Mouse (Mus musculus) forebrain, embryonic 13.5 days (tissue): Measurements from ENCODE around the gene Olfr672. TPM values are rescaled to one million over a fixed set of nuclear protein-coding genes. Genes with fewer than 3 reads are reported as not detected.
"Not testable (repeated sequence)": the region's sequence is repeated elsewhere in the genome, so short reads cannot be mapped to it uniquely, and the experiment has no call there.

Source experiments
- ATAC-seq: fragments of 200-750 bp; cut with Nextera tagmentation; 2 replicates; pipeline ENCODE4 v1.8.0; 2017
- H3K27ac ChIP-seq: fragments of 300-500 bp; sonication (generic); 2 replicates; pipeline ENCODE4 v1.5.1; 2015; ENCODE audit warnings: inconsistent platforms, mild to moderate bottlenecking, moderate library complexity
- H3K27me3 ChIP-seq: fragments of 300-500 bp; sonication (generic); 2 replicates; pipeline ENCODE4 v1.6.1; 2015; ENCODE audit warnings: mild to moderate bottlenecking, inconsistent platforms
- H3K36me3 ChIP-seq: fragments of 300-500 bp; sonication (generic); 2 replicates; pipeline ENCODE4 v1.6.1; 2015; ENCODE audit warnings: mild to moderate bottlenecking, inconsistent platforms; ENCODE audit not compliant: poor library complexity, severe bottlenecking
- H3K4me1 ChIP-seq: fragments of 300-500 bp; sonication (generic); 2 replicates; pipeline ENCODE4 v1.6.1; 2015; ENCODE audit warnings: inconsistent platforms
- H3K4me2 ChIP-seq: fragments of 300-500 bp; sonication (generic); 2 replicates; pipeline ENCODE4 v1.6.1; 2015; ENCODE audit warnings: inconsistent platforms, mild to moderate bottlenecking, moderate library complexity
- H3K4me3 ChIP-seq: fragments of 300-500 bp; sonication (generic); 2 replicates; pipeline ENCODE4 v1.5.1; 2015; ENCODE audit warnings: mild to moderate bottlenecking, inconsistent platforms
- H3K9ac ChIP-seq: fragments of 300-500 bp; sonication (generic); 2 replicates; pipeline ENCODE4 v1.6.1; 2015; ENCODE audit warnings: mild to moderate bottlenecking, inconsistent platforms
- H3K9me3 ChIP-seq: fragments of 300-500 bp; sonication (generic); replicated peaks from 2 replicates; pipeline ENCODE4 v1.6.1; 2016; ENCODE audit warnings: inconsistent platforms
- WGBS: fragments of 180-500 bp; shearing (Covaris S2); methylation state at CpG from one replicate; pipeline ENCODE4 v1.1.7; 2015; 5-methylcytosine and 5-hydroxymethylcytosine counted together
- polyA plus RNA-seq: library from polyadenylated mRNA; unstranded; fragments of >200 nt; fragmentation: Nextera tagmentation; extraction: Ambion mirVana; gene quantifications from 2 replicates; pipeline ENCODE4 v1.2.1, GENCODE M21; 2015

Olfr672 gene
- polyA plus RNA-seq = not detected in 2 replicates

DNA sequence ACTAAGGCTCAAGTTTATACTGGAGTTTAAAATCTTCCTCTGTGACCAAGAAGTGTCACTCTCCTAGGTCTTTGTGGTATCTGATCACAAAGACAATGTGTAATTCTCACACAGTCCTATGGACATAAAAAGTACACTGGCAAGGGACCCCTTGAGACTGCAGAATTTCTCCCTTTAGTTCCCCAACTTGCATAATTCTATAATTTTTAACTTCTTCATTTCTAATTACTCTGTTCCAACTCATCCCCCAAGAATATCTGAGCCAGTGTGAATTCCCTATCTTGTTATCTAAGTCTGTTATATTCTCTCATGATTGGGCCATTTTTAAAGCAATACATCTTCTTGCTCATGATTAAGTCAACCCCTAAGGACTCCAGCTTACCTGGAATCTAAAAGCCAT is at the start of gene Olfr672:
Gene Olfr672, minus strand, starts transcription at position 101 of the 400 bp plus-strand sequence.
- no peak for ATAC-seq
- no peaks in the 10 kb centered on the region for H3K9me3 ChIP-seq
- no peak within 1 kb of the TSS for H3K4me2 ChIP-seq
- no peaks in the 10 kb centered on the region for H3K27me3 ChIP-seq
- no peak within 1 kb of the TSS for H3K27ac ChIP-seq
- no peak within 1 kb of the TSS for H3K9ac ChIP-seq
- H3K4me1 ChIP-seq = no peaks in the 10 kb centered on the region
- no peaks in the 10 kb centered on the region for H3K36me3 ChIP-seq
- no peak within 1 kb of the TSS for H3K4me3 ChIP-seq

DNA sequence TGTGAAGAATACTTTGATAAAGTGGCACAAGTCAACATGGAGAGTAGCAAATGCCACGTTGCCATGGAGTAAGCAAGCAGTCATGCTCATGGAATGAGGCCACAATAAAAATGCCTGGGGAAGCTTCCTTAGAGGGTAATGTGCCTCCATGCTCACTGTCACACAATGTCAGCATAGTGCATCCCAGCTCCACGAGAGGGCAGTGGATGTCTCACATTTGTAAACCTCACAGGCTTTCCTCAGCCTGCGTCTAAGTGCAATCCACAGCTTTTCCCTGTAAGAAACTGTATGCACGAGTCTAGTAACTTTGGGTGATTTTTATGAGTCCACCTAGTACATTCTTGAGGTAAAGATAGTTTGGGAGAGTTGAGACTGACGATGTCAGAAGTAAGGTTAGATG is 32.0 kb upstream of the Olfr672 start:
- H3K4me1 ChIP-seq, ATAC-seq, H3K4me2 ChIP-seq, H3K36me3 ChIP-seq, H3K27ac ChIP-seq, H3K9me3 ChIP-seq, H3K27me3 ChIP-seq, H3K9ac ChIP-seq, H3K4me3 ChIP-seq: not testable (repeated sequence)
- 61% methylated on average over 5 of the region's 5 CpGs for WGBS

DNA sequence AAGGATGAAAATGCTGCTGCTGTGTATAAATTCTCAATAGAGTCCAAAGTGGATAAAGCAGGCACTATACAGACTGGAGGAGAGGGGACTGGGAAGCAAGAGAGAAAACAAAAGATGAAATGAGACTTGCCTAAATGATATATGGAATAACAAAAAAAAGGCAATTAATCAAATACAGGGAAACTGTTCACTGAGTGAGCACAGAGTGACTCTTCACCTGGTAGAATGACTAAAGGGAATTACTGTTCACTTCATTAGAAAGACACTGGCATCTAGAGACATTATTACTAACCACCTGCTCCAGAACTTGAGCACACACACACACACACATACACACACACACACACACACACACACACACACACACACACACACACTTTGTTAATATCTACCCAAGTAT is 30.6 kb upstream of the Olfr672 start, which contains the start of gene Olfr676:
Gene Olfr676, plus strand, starts transcription at position 301 of the 400 bp plus-strand sequence.
- no peak for ATAC-seq
- Histone ChIP-seq H3K9me3 (no peaks in the 10 kb centered on the region), H3K4me2 (no peak within 1 kb of the TSS)

DNA sequence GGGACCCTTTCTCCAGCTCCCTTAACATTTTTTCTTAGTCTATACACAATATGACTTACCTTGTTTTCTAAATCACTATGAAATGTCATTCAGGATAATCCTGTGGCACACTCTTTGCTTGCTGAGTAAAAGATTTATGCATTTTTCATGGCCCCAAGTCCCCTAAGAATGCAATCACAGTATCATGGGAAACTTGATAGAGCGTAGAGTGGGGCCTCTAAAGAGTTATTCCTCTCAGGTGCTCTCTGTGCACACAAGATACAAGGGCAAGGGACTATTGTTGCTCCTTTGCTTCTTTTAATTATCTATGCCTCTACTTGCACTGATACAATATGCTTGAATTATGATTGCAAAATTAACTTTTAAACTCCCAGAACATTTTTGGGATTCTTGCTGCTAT is 26.5 kb upstream of the Olfr672 start, which contains the start of gene Olfr675:
Gene Olfr675, minus strand, starts transcription at position 101 of the 400 bp plus-strand sequence.
- 78% methylated on average over 1 of the region's 1 CpGs for WGBS
- no peak for ATAC-seq
- no peak within 1 kb of the TSS for H3K4me2 ChIP-seq
- no peak within 1 kb of the TSS for H3K27ac ChIP-seq
- no peaks in the 10 kb centered on the region for H3K4me1 ChIP-seq
- no peaks in the 10 kb centered on the region for H3K27me3 ChIP-seq
- H3K9ac ChIP-seq = no peak within 1 kb of the TSS
- H3K9me3 ChIP-seq = no peaks in the 10 kb centered on the region
- H3K4me3 ChIP-seq = no peak within 1 kb of the TSS
- no peaks in the 10 kb centered on the region for H3K36me3 ChIP-seq

More for the DNA sequence above, 30.6 kb upstream of the Olfr672 start, which contains the start of gene Olfr676:
- Histone ChIP-seq H3K4me1 (no peaks in the 10 kb centered on the region), H3K4me3 (no peak within 1 kb of the TSS), H3K9ac (no peak within 1 kb of the TSS), H3K27ac (no peak within 1 kb of the TSS), H3K27me3 (no peaks in the 10 kb centered on the region), H3K36me3 (no peaks in the 10 kb centered on the region)

DNA sequence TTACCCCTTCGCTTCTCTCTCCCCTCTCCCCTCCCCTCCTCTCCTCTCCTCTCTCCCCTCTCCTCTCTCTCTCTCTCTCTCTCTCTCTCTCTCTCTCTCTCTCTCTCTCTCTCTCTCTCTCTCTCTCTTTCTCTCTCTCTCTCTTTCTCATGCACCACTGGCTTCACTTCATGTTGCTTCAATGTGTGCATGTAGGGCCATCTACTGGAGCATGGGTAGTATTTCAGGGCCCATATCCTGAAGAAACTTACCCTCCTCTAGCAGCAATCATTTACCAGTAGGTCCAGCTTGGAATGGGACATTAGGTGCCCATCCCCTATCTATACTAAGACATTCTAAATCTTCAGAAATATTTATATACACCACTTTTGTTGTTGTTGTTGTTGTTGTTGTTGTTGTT is 20.7 kb upstream of the Olfr672 start:
- Histone ChIP-seq H3K27me3 (no peaks in the 10 kb centered on the region), H3K4me2 (no peak overlapping the region), H3K4me1 (no peaks in the 10 kb centered on the region), H3K36me3 (no peaks in the 10 kb centered on the region), H3K9me3 (no peaks in the 10 kb centered on the region), H3K27ac (no peak overlapping the region), H3K9ac (no peak overlapping the region), H3K4me3 (no peak overlapping the region)
- 100% methylated on average over 1 of the region's 1 CpGs for WGBS
- ATAC-seq = no peak

DNA sequence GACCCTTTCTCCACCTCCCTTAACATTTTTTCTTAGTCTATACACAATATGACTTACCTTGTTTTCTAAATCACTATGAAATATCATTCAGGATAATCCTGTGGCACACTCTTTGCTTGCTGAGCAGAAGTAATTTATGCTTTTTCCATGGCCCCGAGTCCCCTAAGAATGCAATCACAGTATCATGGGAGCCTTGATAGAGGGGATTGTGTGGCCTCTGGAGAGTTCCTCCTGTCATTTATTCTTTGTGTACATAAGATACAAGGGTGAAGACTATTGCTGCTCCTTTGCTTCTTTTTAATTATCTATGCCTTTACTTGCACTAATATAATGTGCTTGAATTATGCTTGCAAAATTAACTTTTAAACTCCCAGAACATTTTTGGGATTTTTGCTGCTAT is 22.8 kb downstream of the Olfr672 start, which contains the start of gene Olfr671:
Gene Olfr671, minus strand, starts transcription at position 101 of the 400 bp plus-strand sequence.
- Histone ChIP-seq H3K27ac (no peak within 1 kb of the TSS), H3K4me3 (no peak within 1 kb of the TSS), H3K36me3 (no peaks in the 10 kb centered on the region), H3K9ac (no peak within 1 kb of the TSS), H3K9me3 (no peaks in the 10 kb centered on the region), H3K4me2 (no peak within 1 kb of the TSS), H3K27me3 (no peaks in the 10 kb centered on the region), H3K4me1 (no peaks in the 10 kb centered on the region)
- 74% methylated on average over 1 of the region's 1 CpGs for WGBS
- ATAC-seq = no peak

DNA sequence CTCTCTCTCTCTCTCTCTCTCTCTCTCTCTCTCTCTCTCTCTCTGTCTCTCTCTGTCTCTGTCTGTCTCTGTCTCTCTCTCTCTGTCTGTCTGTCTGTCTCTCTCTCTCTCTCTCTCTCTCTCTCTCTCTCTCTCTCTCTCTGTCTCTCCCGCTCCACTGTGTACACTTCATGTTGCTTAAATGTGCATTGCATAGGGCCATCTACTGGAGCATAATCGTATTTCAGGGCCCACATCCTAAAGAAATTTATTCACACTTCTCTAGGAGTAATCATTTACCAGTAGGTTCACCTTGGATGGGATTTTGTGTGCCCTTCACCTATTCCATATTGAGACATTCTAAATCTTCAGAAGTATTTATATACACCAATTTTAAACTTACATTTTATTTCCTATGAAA is 29.3 kb downstream of the Olfr672 start:
- not testable (repeated sequence) for H3K4me2 ChIP-seq, ATAC-seq, H3K9me3 ChIP-seq, H3K4me3 ChIP-seq, H3K27me3 ChIP-seq, H3K4me1 ChIP-seq, H3K36me3 ChIP-seq, H3K27ac ChIP-seq, H3K9ac ChIP-seq
- 80% methylated on average over 2 of the region's 2 CpGs for WGBS

DNA sequence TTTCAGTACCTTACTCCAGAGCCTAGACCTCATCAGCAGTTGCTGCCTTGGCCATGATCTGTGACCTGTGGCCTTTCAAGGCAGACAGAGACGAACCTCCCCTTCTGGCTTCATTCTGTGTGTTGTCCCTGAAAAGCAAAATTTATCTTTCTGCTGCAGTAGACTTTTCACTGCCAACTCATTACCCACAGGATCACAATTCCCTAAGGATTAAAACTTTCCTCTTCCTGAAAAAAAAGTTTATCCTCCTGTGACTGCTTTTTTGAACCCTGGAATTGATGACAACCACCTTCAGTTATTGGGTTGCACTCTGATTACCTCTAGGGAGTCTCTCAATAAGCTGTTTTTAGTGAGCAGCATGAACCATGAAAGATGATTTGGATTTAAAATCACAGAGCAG is 39.3 kb downstream of the Olfr672 start, which contains the start of gene Olfr670:
Gene Olfr670, minus strand, starts transcription at position 101 of the 400 bp plus-strand sequence.
- H3K4me3 ChIP-seq = no peak within 1 kb of the TSS
- no peaks in the 10 kb centered on the region for H3K4me1 ChIP-seq
- H3K9ac ChIP-seq = no peak within 1 kb of the TSS
- WGBS = 58% methylated on average over 1 of the region's 1 CpGs
- no peaks in the 10 kb centered on the region for H3K36me3 ChIP-seq
- ATAC-seq = no peak
- H3K9me3 ChIP-seq = peaks cover 4% of the 10 kb centered on the region; the same call in 1 of the 2 replicates
- no peak within 1 kb of the TSS for H3K27ac ChIP-seq
- no peak within 1 kb of the TSS for H3K4me2 ChIP-seq
- no peaks in the 10 kb centered on the region for H3K27me3 ChIP-seq

DNA sequence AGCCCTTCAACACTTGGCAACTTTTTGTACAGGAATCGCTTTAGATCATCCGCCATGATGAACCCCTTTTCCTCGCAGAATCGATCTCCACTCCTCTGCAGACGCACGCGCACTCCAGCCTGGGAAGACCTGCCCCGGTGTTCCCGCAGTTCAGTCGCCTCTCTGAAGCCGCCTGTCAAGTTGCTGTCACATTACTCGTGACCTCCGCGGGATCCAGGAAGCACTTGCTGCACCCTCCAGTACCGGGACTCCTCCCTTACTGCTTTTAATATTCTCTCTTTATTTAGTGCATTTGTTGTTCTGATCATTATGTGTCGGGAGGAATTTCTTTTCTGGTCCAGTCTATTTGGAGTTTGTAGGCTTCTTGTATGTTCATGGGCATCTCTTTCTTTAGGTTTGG is 51.6 kb downstream of the Olfr672 start:
- H3K4me1 ChIP-seq, H3K9me3 ChIP-seq, H3K9ac ChIP-seq, H3K27ac ChIP-seq, H3K27me3 ChIP-seq, H3K4me2 ChIP-seq, H3K36me3 ChIP-seq, H3K4me3 ChIP-seq, ATAC-seq: not testable (repeated sequence)
- WGBS = 92% methylated on average over 16 of the region's 16 CpGs

Other genes starting within 250 kb of the Olfr672 start
- not detected in 2 replicates for gene Usp17le, start 224.6 kb downstream of the Olfr672 start, polyA plus RNA-seq
- not detected in 2 replicates for gene Usp17lb, start 159.4 kb downstream of the Olfr672 start, polyA plus RNA-seq
- not detected in 2 replicates for gene Usp17la, start 145.0 kb downstream of the Olfr672 start, polyA plus RNA-seq
- gene Olfr665, start 124.0 kb downstream of the Olfr672 start, polyA plus RNA-seq = not detected in 2 replicates
- not detected in 2 replicates for gene Olfr666, start 106.1 kb downstream of the Olfr672 start, polyA plus RNA-seq
- not detected in 2 replicates for gene Olfr667, start 80.5 kb downstream of the Olfr672 start, polyA plus RNA-seq
- gene Olfr668, start 74.0 kb downstream of the Olfr672 start, polyA plus RNA-seq = not detected in 2 replicates
- not detected in 2 replicates for gene Olfr669, start 67.8 kb downstream of the Olfr672 start, polyA plus RNA-seq
- gene Olfr670, start 39.4 kb downstream of the Olfr672 start, polyA plus RNA-seq = not detected in 2 replicates
- gene Olfr671, start 22.9 kb downstream of the Olfr672 start, polyA plus RNA-seq = not detected in 2 replicates
- gene Olfr675, start 26.4 kb upstream of the Olfr672 start, polyA plus RNA-seq = not detected in 2 replicates
- not detected in 2 replicates for gene Olfr676, start 30.7 kb upstream of the Olfr672 start, polyA plus RNA-seq
- gene Olfr677, start 49.3 kb upstream of the Olfr672 start, polyA plus RNA-seq = not detected in 2 replicates
- not detected in 2 replicates for gene Olfr678, start 62.4 kb upstream of the Olfr672 start, polyA plus RNA-seq
- gene Olfr679, start 79.2 kb upstream of the Olfr672 start, polyA plus RNA-seq = not detected in 2 replicates
- gene Olfr680-ps1, start 90.8 kb upstream of the Olfr672 start, polyA plus RNA-seq = not detected in 2 replicates
- gene Olfr681, start 114.8 kb upstream of the Olfr672 start, polyA plus RNA-seq = not detected in 2 replicates
- gene Olfr683, start 145.0 kb upstream of the Olfr672 start, polyA plus RNA-seq = not detected in 2 replicates
- gene Olfr684, start 161.6 kb upstream of the Olfr672 start, polyA plus RNA-seq = not detected in 2 replicates
- gene Olfr685, start 184.0 kb upstream of the Olfr672 start, polyA plus RNA-seq = not detected in 2 replicates
- gene Olfr686, start 205.5 kb upstream of the Olfr672 start, polyA plus RNA-seq = not detected in 2 replicates